Mouse (Mus musculus): Measurements from ENCODE around the gene Dnah6.

DNA sequence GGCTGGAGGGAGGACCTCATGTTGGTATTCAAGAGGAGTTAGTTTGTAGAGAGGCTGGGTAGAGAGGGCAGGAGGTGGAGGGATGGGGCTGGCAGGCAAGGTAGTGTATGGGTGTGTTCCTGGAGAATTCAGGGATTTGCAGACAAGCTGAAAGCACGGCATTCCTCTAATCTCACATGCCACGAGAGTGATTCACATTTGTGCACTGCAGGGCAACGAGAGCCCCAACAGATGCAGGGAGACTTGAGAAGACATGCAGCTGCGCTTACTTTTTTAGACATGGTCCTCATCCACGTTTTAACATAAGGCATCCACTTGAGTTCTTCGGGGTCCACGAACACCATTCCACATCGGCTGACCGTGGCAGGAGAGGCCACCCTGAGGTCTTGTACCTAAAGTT is 93.9 kb downstream of the Dnah6 start:
- no peak for TF ChIP-seq CTCF (IDR thresholded peaks at IDR 0.05; ENCODE audit: borderline replicate concordance, extremely low read depth, insufficient read depth, insufficient read length)
- TF ChIP-seq POLR2A (IDR thresholded peaks at IDR 0.05; ENCODE audit: borderline replicate concordance, extremely low read depth, insufficient read depth, insufficient read length, poor library complexity, severe bottlenecking), result no peak
